Comparison of ENCODE assay signal across 12 mouse cellular contexts in genomic region chr1:25430219-25430862, GRCm38 (mm10).
DNase-seq lines count a peak whose midpoint lies in the region; ATAC-seq and TF ChIP-seq lines count a peak whose summit lies in the region.
"Had no signal": no experiment of that assay in that cellular context is flagged by ENCODE, and none has a peak within 500 bp of the region (broad histone marks: within the 10 kb centered on the region; RNA-seq: fewer than 3 reads in every experiment).

No protein-coding gene starts in this region.

- TF ChIP-seq CTCF in hindbrain, postnatal 0 days (IDR thresholded peaks at IDR 0.05; ENCODE audit: low read depth) = no peak

- H3K4me2 ChIP-seq in midbrain, embryonic 12.5 days (replicated peaks) = no peak overlapping the region
- H3K4me2 ChIP-seq in midbrain, embryonic 11.5 days = no peak overlapping the region
- no peak overlapping the region for H3K4me2 ChIP-seq in hindbrain, postnatal 0 days (ENCODE audit: low read depth, low read length)
- H3K4me2 ChIP-seq in neural tube, embryonic 15.5 days = peak overlapping the region; percentile 19; the same call in 1 of the 2 replicates
- H3K4me2 ChIP-seq: liver, embryonic 12.5 days had no signal

- 74% methylated on average over 16 of the region's 16 CpGs for WGBS in midbrain, embryonic 12.5 days
- WGBS in midbrain, embryonic 11.5 days = 83% methylated on average over 16 of the region's 16 CpGs
- 43% methylated on average over 16 of the region's 16 CpGs for WGBS in hindbrain, postnatal 0 days
- WGBS in neural tube, embryonic 15.5 days = 46% methylated on average over 16 of the region's 16 CpGs

- H3K27me3 ChIP-seq in midbrain, embryonic 12.5 days = no peaks in the 10 kb centered on the region
- no peaks in the 10 kb centered on the region for H3K27me3 ChIP-seq in midbrain, embryonic 11.5 days (ENCODE audit: control insufficient read depth, insufficient read depth, low read length)
- no peaks in the 10 kb centered on the region for H3K27me3 ChIP-seq in hindbrain, postnatal 0 days (ENCODE audit: insufficient read depth, low read length)
- no peaks in the 10 kb centered on the region for H3K27me3 ChIP-seq in neural tube, embryonic 15.5 days (replicated peaks)
- H3K27me3 ChIP-seq: liver, embryonic 12.5 days had no signal

- no peak overlapping the region for H3K4me3 ChIP-seq in midbrain, embryonic 12.5 days
- H3K4me3 ChIP-seq in midbrain, embryonic 11.5 days (ENCODE audit: low read depth, low read length) = no peak overlapping the region
- H3K4me3 ChIP-seq in hindbrain, postnatal 0 days (ENCODE audit: low read length) = no peak overlapping the region
- no peak overlapping the region for H3K4me3 ChIP-seq in neural tube, embryonic 15.5 days (replicated peaks)
- H3K4me3 ChIP-seq: liver, embryonic 12.5 days had no signal

- H3K9me3 ChIP-seq in midbrain, embryonic 12.5 days = no peaks in the 10 kb centered on the region
- H3K9me3 ChIP-seq in midbrain, embryonic 11.5 days (ENCODE audit: control insufficient read depth, low read length) = no peaks in the 10 kb centered on the region
- H3K9me3 ChIP-seq in hindbrain, postnatal 0 days (ENCODE audit: low read length) = no peaks in the 10 kb centered on the region
- H3K9me3 ChIP-seq in neural tube, embryonic 15.5 days (replicated peaks) = no peaks in the 10 kb centered on the region
- H3K9me3 ChIP-seq: liver, embryonic 12.5 days had no signal

- no peak overlapping the region for H3K9ac ChIP-seq in midbrain, embryonic 12.5 days (replicated peaks)
- no peak overlapping the region for H3K9ac ChIP-seq in midbrain, embryonic 11.5 days (ENCODE audit: low read length)
- H3K9ac ChIP-seq in hindbrain, postnatal 0 days (replicated peaks; ENCODE audit: low read length) = no peak overlapping the region
- no peak overlapping the region for H3K9ac ChIP-seq in neural tube, embryonic 15.5 days (replicated peaks)
- H3K9ac ChIP-seq: liver, embryonic 12.5 days had no signal

- H3K36me3 ChIP-seq in midbrain, embryonic 12.5 days = no peaks in the 10 kb centered on the region
- H3K36me3 ChIP-seq in midbrain, embryonic 11.5 days (ENCODE audit: control insufficient read depth, insufficient read depth, low read length) = no peaks in the 10 kb centered on the region
- no peaks in the 10 kb centered on the region for H3K36me3 ChIP-seq in hindbrain, postnatal 0 days (ENCODE audit: insufficient read depth, low read length)
- no peaks in the 10 kb centered on the region for H3K36me3 ChIP-seq in neural tube, embryonic 15.5 days
- H3K36me3 ChIP-seq: liver, embryonic 12.5 days had no signal

- H3K27ac ChIP-seq in midbrain, embryonic 12.5 days (replicated peaks) = peak overlapping the region; percentile 36; the same call in 1 of the 2 replicates
- no peak overlapping the region for H3K27ac ChIP-seq in midbrain, embryonic 11.5 days (ENCODE audit: low read depth, low read length)
- no peak overlapping the region for H3K27ac ChIP-seq in hindbrain, postnatal 0 days
- no peak overlapping the region for H3K27ac ChIP-seq in neural tube, embryonic 15.5 days (replicated peaks)
- H3K27ac ChIP-seq: liver, embryonic 12.5 days had no signal

- DNase-seq in frontal cortex, postnatal 36 days (ENCODE audit: low spot score in 2 of 2) = no peak
- DNase-seq in midbrain, embryonic 11.5 days (ENCODE audit: low spot score, missing footprints) = no peak
- DNase-seq in hindbrain, postnatal 0 days (ENCODE audit: low spot score) = peak; percentile 27
- no peak for DNase-seq in thymus, postnatal 25 days
- no peak for DNase-seq in frontal cortex, adult 2 months (ENCODE audit: extremely low spot score in 1 of 2, low spot score in 1 of 2)
- DNase-seq: cerebellum, adult 11-12 months; gastrocnemius, postnatal 36 days; kidney, adult 2 months had no signal

- ATAC-seq in frontal cortex, adult (ENCODE audit: low TSS enrichment) = peak; percentile 65
- peak; percentile 52; the same call in 1 of the 2 replicates for ATAC-seq in midbrain, embryonic 12.5 days (ENCODE audit: low FRiP score, low read depth)
- no peak; the same call in 1 of the 2 replicates for ATAC-seq in midbrain, embryonic 11.5 days (ENCODE audit: low FRiP score)
- peak; percentile 64; the same call in 1 of the 2 replicates for ATAC-seq in hindbrain, postnatal 0 days
- ATAC-seq in neural tube, embryonic 15.5 days (ENCODE audit: low FRiP score) = no peak
- ATAC-seq: liver, embryonic 12.5 days had no signal

- H3K4me1 ChIP-seq in midbrain, embryonic 12.5 days = no peaks in the 10 kb centered on the region
- no peaks in the 10 kb centered on the region for H3K4me1 ChIP-seq in midbrain, embryonic 11.5 days (ENCODE audit: control insufficient read depth, insufficient read depth, low read length)
- H3K4me1 ChIP-seq in hindbrain, postnatal 0 days (ENCODE audit: insufficient read depth, low read length) = no peaks in the 10 kb centered on the region
- no peaks in the 10 kb centered on the region for H3K4me1 ChIP-seq in neural tube, embryonic 15.5 days
- H3K4me1 ChIP-seq: liver, embryonic 12.5 days had no signal

Comparison
In these comparisons a context has a peak if more than half of its experiments do, and no peak if none do; other contexts are left out.
1. ATAC-seq: peak in frontal cortex, adult (single experiment), midbrain, embryonic 12.5 days (single experiment) and hindbrain, postnatal 0 days (single experiment); none in midbrain, embryonic 11.5 days (single experiment) and neural tube, embryonic 15.5 days (single experiment).